Mouse (Mus musculus) lung, adult 2 months (tissue): ENCODE results near the gene Tssk2.

Source experiments
- CTCF ChIP-seq: fragments of 200-500 bp; IDR thresholded peaks from 2 replicates; pipeline ENCODE4 v1.5.1; 2011; ENCODE audit warnings: mild to moderate bottlenecking, low read length, control low read depth; ENCODE audit not compliant: insufficient read depth
- POLR2A ChIP-seq: fragments of 200-500 bp; IDR thresholded peaks from 2 replicates; pipeline ENCODE4 v1.6.1; 2011; ENCODE audit warnings: low read depth, mild to moderate bottlenecking, control low read depth, low read length, borderline replicate concordance; ENCODE audit errors: extremely low read depth

GRCm38 (mm10) chr16:17882196-17882595 lies 16.2 kb upstream of the Tssk2 start:
- no peak for TF ChIP-seq POLR2A
- no peak for TF ChIP-seq CTCF
